Mouse (Mus musculus): ENCODE data around the gene Dync2li1.

Dync2li1 gene

GRCm38 (mm10) chr17:84626276-84626856 is at the start of gene Dync2li1:
Gene Dync2li1 (plus strand): TSS chr17:84626496.
- DNase-seq (ENCODE audit: low spot score in 2 of 2), result peak; percentile 81 to 89

- no peak for DNase-seq (ENCODE audit: low spot score in 2 of 2)
Observed at GRCm38 (mm10) chr17:84576621-84577293, 49.5 kb upstream of the Dync2li1 start.

GRCm38 (mm10) chr17:84579249-84579648 is 47.0 kb upstream of the Dync2li1 start:
- no peak for DNase-seq (ENCODE audit: low spot score in 2 of 2)

GRCm38 (mm10) chr17:84579817-84580216 is 46.5 kb upstream of the Dync2li1 start:
- DNase-seq (ENCODE audit: low spot score in 2 of 2), result no peak

GRCm38 (mm10) chr17:84580821-84581220 is 45.5 kb upstream of the Dync2li1 start:
- DNase-seq (ENCODE audit: low spot score in 2 of 2), result no peak

- no peak for DNase-seq (ENCODE audit: low spot score in 2 of 2)
Observed at GRCm38 (mm10) chr17:84581740-84582414, 44.4 kb upstream of the Dync2li1 start.

GRCm38 (mm10) chr17:84584107-84584506 is 42.2 kb upstream of the Dync2li1 start:
- no peak for DNase-seq (ENCODE audit: low spot score in 2 of 2)

GRCm38 (mm10) chr17:84585104-84585503 is 41.2 kb upstream of the Dync2li1 start:
- DNase-seq (ENCODE audit: low spot score in 2 of 2), result peak in 1 of 2 experiments; percentile 44

GRCm38 (mm10) chr17:84590065-84590464 is 36.2 kb upstream of the Dync2li1 start:
- DNase-seq (ENCODE audit: low spot score in 2 of 2), result no peak

GRCm38 (mm10) chr17:84591431-84592150 is 34.7 kb upstream of the Dync2li1 start:
- no peak for DNase-seq (ENCODE audit: low spot score in 2 of 2)

GRCm38 (mm10) chr17:84596015-84596441 is 30.3 kb upstream of the Dync2li1 start:
- DNase-seq (ENCODE audit: low spot score in 2 of 2), result no peak

- no peak for DNase-seq (ENCODE audit: low spot score in 2 of 2)
Observed at GRCm38 (mm10) chr17:84596501-84596900, 29.8 kb upstream of the Dync2li1 start.

GRCm38 (mm10) chr17:84597859-84598258 is 28.4 kb upstream of the Dync2li1 start:
- DNase-seq (ENCODE audit: low spot score in 2 of 2), result no peak

- DNase-seq (ENCODE audit: low spot score in 2 of 2), result no peak
Observed at GRCm38 (mm10) chr17:84598928-84599327, 27.4 kb upstream of the Dync2li1 start.

- no peak for DNase-seq (ENCODE audit: low spot score in 2 of 2)
Observed at GRCm38 (mm10) chr17:84600051-84600983, 26.0 kb upstream of the Dync2li1 start.

GRCm38 (mm10) chr17:84601805-84602204 is 24.5 kb upstream of the Dync2li1 start:
- DNase-seq (ENCODE audit: low spot score in 2 of 2), result no peak

GRCm38 (mm10) chr17:84603202-84603627 is 23.1 kb upstream of the Dync2li1 start:
- DNase-seq (ENCODE audit: low spot score in 2 of 2), result no peak

- no peak for DNase-seq (ENCODE audit: low spot score in 2 of 2)
Observed at GRCm38 (mm10) chr17:84603709-84604420, 22.4 kb upstream of the Dync2li1 start.

- no peak for DNase-seq (ENCODE audit: low spot score in 2 of 2)
Observed at GRCm38 (mm10) chr17:84606976-84607375, 19.3 kb upstream of the Dync2li1 start.

GRCm38 (mm10) chr17:84607617-84608016 is 18.7 kb upstream of the Dync2li1 start:
- no peak for DNase-seq (ENCODE audit: low spot score in 2 of 2)
